Mouse (Mus musculus): ENCODE results near the gene Ugcg.

GRCm38 (mm10) chr4:59169981-59170380 is 19.1 kb upstream of the Ugcg start:
- no peak for TF ChIP-seq CTCF (conservative IDR thresholded peaks at IDR 0.05; ENCODE audit: low read length)
- no peak for TF ChIP-seq NANOG (IDR thresholded peaks at IDR 0.05; ENCODE audit: borderline replicate concordance, low read length)
- TF ChIP-seq POU5F1 (IDR thresholded peaks at IDR 0.05; ENCODE audit: borderline replicate concordance, low read length) = no peak

All from E14TG2a.4 (cell line).